Mouse (Mus musculus) forebrain, postnatal 0 days (tissue): ENCODE data around the gene Hvcn1. TPM values are rescaled to one million over a fixed set of nuclear protein-coding genes. Genes with fewer than 3 reads are reported as not detected.

Experiments used
- ATAC-seq: fragments of 200-750 bp; cut with Nextera tagmentation; 2 replicates; pipeline ENCODE4 v1.8.0; 2017; ENCODE audit warnings: mild to moderate bottlenecking, moderate library complexity
- DNase-seq: peaks from one replicate; pipeline ENCODE4 v3.0.0-alpha.2; 2015
- H3K27ac ChIP-seq: fragments of 300-500 bp; sonication (generic); 2 replicates; pipeline ENCODE4 v1.5.1; 2014; ENCODE audit warnings: low read depth, mild to moderate bottlenecking, antibody characterized with exemption, low read length, moderate library complexity, mixed read lengths
- H3K27me3 ChIP-seq: fragments of 300-500 bp; sonication (generic); 2 replicates; pipeline ENCODE4 v1.6.1; 2014; ENCODE audit warnings: mild to moderate bottlenecking, low read length, mixed read lengths; ENCODE audit not compliant: insufficient read depth
- H3K36me3 ChIP-seq: fragments of 300-500 bp; sonication (generic); 2 replicates; pipeline ENCODE4 v1.6.1; 2014; ENCODE audit warnings: mild to moderate bottlenecking, moderate library complexity; ENCODE audit not compliant: insufficient read depth
- H3K4me1 ChIP-seq: fragments of 300-500 bp; sonication (generic); 2 replicates; pipeline ENCODE4 v1.6.1; 2014; ENCODE audit warnings: antibody characterized with exemption; ENCODE audit not compliant: insufficient read depth
- H3K4me2 ChIP-seq: fragments of 300-500 bp; sonication (generic); 2 replicates; pipeline ENCODE4 v1.6.1; 2014; ENCODE audit warnings: low read depth, mild to moderate bottlenecking, moderate library complexity
- H3K4me3 ChIP-seq: fragments of 300-500 bp; sonication (generic); 2 replicates; pipeline ENCODE4 v1.5.1; 2014; ENCODE audit warnings: low read depth, low read length, mixed read lengths
- H3K9ac ChIP-seq: fragments of 300-500 bp; sonication (generic); 2 replicates; pipeline ENCODE4 v1.6.1; 2014; ENCODE audit warnings: mild to moderate bottlenecking
- H3K9me3 ChIP-seq: fragments of 300-500 bp; sonication (generic); 2 replicates; pipeline ENCODE4 v1.6.1; 2016; ENCODE audit warnings: low read length
- CTCF ChIP-seq: sonication (generic); IDR thresholded peaks from 2 replicates; pipeline ENCODE4 v1.5.1; 2016; ENCODE audit warnings: antibody characterized with exemption, control low read depth, low read depth
- WGBS: fragments of 180-500 bp; shearing (Covaris S2); extraction: QIAGEN DNeasy Blood & Tissue Kit; methylation state at CpG from one replicate; pipeline ENCODE4 v1.1.7; 2014; 5-methylcytosine and 5-hydroxymethylcytosine counted together
- polyA plus RNA-seq: library from polyadenylated mRNA; unstranded; fragments of >200 nt; fragmentation: Nextera tagmentation; extraction: Ambion mirVana; gene quantifications from 2 replicates; pipeline ENCODE4 v1.2.1, GENCODE M21; 2015
- total RNA-seq: library from RNA; depleted of rRNA; stranded (reverse); fragments of >200 nt; gene quantifications from 2 replicates; pipeline ENCODE4 v1.2.3, GENCODE M21; 2014

The Hvcn1 gene
- total and polyA plus RNA-seq, 2 experiments from 2014 or later, result 1.2 to 3.0 TPM

DNA sequence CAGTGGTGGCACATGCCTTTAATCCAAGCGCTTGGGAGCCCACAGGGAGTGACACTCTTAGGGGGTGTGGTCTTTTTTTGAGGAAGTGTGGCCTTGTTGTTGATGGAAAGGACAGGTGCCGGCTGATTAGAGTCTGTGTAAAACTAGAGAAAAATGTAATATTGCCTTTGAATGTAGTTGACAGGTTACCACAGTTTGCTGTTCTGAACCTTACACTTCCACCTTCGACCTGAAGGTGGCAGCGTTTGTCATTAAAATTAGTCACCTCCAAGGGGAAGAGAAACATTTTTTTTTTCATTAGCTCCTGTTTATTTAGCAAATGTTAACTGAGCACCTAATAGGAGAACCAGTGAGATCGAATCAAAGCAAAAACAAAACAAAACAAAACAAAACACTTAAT, 61.3 kb downstream of the Hvcn1 start:
- no peaks in the 10 kb centered on the region for H3K4me1 ChIP-seq
- WGBS, result 31% methylated on average over 5 of the region's 5 CpGs
- H3K27me3 ChIP-seq, result no peaks in the 10 kb centered on the region
- no peak overlapping the region for H3K4me2 ChIP-seq
- no peak overlapping the region for H3K27ac ChIP-seq
- no peak for ATAC-seq
- no peaks in the 10 kb centered on the region for H3K36me3 ChIP-seq
- TF ChIP-seq CTCF, result peak; percentile 81
- no peak overlapping the region for H3K4me3 ChIP-seq
- H3K9ac ChIP-seq, result no peak overlapping the region
- H3K9me3 ChIP-seq, result no peaks in the 10 kb centered on the region
- DNase-seq, result peak; percentile 79

DNA sequence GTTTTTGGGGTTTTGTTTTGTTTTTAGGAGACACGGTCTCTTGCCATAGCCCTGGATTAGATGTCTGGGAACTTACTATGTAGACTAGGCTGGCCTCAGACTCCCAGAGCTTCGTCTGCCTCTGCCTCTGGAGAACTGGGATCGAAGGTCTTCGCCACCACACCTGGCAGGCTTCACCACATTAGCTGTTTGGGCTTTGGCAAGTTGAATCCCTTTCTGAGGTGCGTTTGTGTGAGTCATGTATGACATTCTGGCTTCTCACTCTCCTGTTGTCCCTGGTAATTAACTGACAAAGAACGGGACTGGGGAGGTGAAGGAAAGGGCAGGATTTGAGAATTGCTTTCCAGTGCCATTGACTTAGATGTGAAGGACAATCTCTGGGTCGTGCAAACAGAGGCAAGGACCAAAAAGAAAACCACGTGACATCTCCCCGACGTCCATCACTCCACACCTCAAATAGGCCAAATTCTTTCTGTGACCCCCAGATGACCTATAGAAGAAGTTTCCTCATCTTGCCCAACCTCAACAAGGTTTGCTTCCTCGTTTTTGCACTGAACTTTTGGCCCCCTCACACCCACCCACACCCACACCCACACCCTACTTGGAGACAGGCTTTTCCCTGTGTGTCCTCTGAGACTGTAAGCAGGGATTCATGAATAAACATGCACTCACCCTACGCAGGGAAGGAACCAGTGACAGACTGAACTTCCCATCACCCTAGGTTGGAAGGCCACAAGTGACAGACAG, 62.4 kb downstream of the Hvcn1 start:
- DNase-seq (no peak), ATAC-seq (no peak)
- Histone ChIP-seq H3K9ac (no peak overlapping the region), H3K27ac (no peak overlapping the region), H3K4me2 (no peak overlapping the region), H3K9me3 (no peaks in the 10 kb centered on the region), H3K36me3 (no peaks in the 10 kb centered on the region), H3K4me3 (no peak overlapping the region), H3K4me1 (no peaks in the 10 kb centered on the region), H3K27me3 (no peaks in the 10 kb centered on the region)
- 75% methylated on average over 12 of the region's 12 CpGs for WGBS
- no peak for TF ChIP-seq CTCF

DNA sequence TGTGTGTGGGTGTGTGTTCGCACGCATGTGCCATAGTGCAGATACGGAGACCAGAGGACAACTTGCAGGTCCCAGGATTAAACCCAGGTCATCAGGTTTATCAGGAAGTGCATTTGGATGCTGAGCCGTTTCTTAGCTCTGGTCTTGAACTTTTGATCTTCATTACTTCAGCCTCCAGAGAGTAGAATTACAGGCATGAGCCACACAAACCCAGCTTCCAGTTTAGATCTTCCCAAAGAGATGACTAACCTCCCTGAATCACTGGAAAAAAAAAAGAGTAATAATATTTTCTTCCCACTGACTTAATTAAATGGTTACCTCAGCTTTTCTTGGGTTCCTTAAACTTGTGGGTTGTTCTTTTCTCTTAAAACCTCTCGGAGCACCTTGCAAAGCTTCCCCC, 66.2 kb downstream of the Hvcn1 start:
- Histone ChIP-seq H3K4me2 (no peak overlapping the region), H3K9ac (no peak overlapping the region), H3K9me3 (no peaks in the 10 kb centered on the region), H3K4me1 (no peaks in the 10 kb centered on the region), H3K4me3 (no peak overlapping the region), H3K36me3 (no peaks in the 10 kb centered on the region), H3K27ac (no peak overlapping the region), H3K27me3 (no peaks in the 10 kb centered on the region)
- no peak for TF ChIP-seq CTCF
- ATAC-seq (no peak), DNase-seq (no peak)
- WGBS, result 93% methylated on average over 5 of the region's 5 CpGs

DNA sequence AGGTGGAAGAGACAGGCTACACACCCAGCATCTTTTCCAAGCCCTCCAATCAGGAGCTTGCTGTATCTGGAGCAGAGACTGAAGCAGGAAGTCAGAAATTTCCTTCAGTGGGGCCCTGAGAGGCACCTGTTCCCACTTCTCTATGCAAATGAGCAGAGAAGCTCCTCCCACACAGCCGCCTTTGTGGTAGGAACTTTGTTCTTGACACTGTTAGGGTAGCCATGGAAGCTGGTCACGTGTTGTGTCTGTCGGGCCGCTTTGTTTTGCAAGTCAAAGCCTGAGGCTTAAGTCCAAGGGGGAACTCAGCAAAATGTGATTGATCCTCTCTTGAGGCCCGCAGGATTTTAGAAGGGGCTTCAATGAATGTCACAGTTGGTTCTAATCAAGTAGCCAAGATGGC, 68.2 kb downstream of the Hvcn1 start:
- H3K27ac ChIP-seq, result no peak overlapping the region
- no peak overlapping the region for H3K4me2 ChIP-seq
- H3K4me3 ChIP-seq, result no peak overlapping the region
- H3K9me3 ChIP-seq, result no peaks in the 10 kb centered on the region
- TF ChIP-seq CTCF, result no peak
- H3K4me1 ChIP-seq, result no peaks in the 10 kb centered on the region
- ATAC-seq (no peak; the same call in 1 of the 2 replicates), DNase-seq (no peak)
- H3K27me3 ChIP-seq, result no peaks in the 10 kb centered on the region
- H3K36me3 ChIP-seq, result no peaks in the 10 kb centered on the region
- 9% methylated on average over 5 of the region's 5 CpGs for WGBS
- no peak overlapping the region for H3K9ac ChIP-seq

DNA sequence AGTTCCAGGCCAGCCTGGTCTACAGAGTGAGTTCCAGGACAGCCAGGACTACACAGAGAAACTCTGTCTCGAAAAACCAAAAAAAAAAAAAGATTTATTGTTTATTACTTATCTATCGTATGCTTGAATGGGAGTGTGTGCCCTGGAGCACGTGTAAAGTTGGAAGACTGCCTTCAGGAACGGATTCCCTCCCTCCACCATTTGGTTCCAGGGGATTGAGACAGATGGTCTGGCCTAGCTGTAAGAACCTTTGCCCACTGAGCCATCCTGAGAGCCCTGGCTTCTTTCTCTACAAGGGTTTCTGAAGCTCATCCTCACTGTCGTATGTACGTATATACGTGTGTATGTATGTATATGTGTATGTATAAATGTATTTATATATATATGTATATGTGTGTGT, 72.3 kb downstream of the Hvcn1 start:
- TF ChIP-seq CTCF, result no peak
- H3K9ac ChIP-seq, result no peak overlapping the region
- WGBS, result 68% methylated on average over 7 of the region's 7 CpGs
- H3K4me3 ChIP-seq, result no peak overlapping the region
- no peaks in the 10 kb centered on the region for H3K27me3 ChIP-seq
- H3K4me2 ChIP-seq, result no peak overlapping the region
- H3K27ac ChIP-seq, result no peak overlapping the region
- H3K4me1 ChIP-seq, result no peaks in the 10 kb centered on the region
- no peaks in the 10 kb centered on the region for H3K36me3 ChIP-seq
- no peak for DNase-seq
- no peak for ATAC-seq
- no peaks in the 10 kb centered on the region for H3K9me3 ChIP-seq

DNA sequence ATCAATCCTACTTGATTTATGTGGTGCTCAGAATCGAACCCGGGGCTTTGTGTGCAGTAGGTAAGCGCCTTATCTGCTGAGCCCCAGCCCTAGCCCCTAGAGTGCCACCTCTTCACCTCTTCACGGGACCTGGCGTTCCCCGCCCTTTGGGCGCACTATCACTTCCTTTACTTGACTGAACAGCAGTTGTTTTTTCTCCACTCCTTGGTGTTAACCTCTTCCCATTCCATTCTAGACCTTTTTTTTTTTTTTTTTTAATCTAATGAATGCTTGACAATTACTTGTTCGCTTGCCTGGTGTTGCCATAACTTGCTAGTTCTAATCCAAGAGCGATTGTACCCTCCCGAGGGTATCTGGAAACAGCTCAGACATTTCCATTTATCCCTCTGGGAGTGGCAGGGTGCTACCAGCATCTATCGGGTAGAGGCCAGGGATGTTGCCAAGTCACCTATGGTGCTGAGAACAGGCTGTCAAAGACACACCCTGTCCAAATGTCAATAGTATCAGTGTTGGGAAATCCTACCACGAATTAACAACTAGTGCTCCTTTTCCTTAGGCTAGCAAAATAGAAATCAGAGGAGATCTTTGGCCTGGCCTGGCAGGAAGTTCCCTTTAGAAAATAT, 73.3 kb downstream of the Hvcn1 start:
- ATAC-seq, result no peak
- DNase-seq, result no peak
- H3K9me3 ChIP-seq, result no peaks in the 10 kb centered on the region
- H3K27me3 ChIP-seq, result no peaks in the 10 kb centered on the region
- H3K4me3 ChIP-seq, result no peak overlapping the region
- H3K36me3 ChIP-seq, result no peaks in the 10 kb centered on the region
- H3K27ac ChIP-seq, result no peak overlapping the region
- no peaks in the 10 kb centered on the region for H3K4me1 ChIP-seq
- no peak for TF ChIP-seq CTCF
- WGBS, result 82% methylated on average over 12 of the region's 12 CpGs
- no peak overlapping the region for H3K9ac ChIP-seq
- no peak overlapping the region for H3K4me2 ChIP-seq

DNA sequence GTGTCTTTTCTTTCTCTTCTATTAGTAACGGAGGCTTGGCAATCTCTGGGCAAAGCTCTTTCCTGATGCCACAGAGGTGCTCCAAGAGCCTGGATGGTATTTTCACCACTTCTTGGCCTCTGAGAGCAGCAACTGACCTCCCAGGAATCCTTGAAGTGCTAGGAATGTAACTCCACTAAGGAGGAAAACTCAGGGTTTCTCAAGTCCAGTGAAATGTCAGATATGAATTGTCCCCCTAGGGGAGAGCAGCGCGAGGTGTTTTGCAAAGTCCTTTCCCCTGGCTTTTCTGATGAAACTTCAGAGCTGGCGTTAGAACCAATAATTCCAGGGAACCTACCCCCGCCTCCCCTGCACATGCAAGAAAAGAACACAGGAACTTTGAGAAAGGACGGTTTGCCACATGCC, 73.8 kb downstream of the Hvcn1 start:
- Histone ChIP-seq H3K4me1 (no peaks in the 10 kb centered on the region), H3K4me2 (no peak overlapping the region), H3K27me3 (no peaks in the 10 kb centered on the region), H3K9me3 (no peaks in the 10 kb centered on the region), H3K27ac (no peak overlapping the region), H3K9ac (no peak overlapping the region), H3K4me3 (no peak overlapping the region), H3K36me3 (no peaks in the 10 kb centered on the region)
- ATAC-seq (no peak), DNase-seq (no peak)
- TF ChIP-seq CTCF, result no peak
- WGBS, result 45% methylated on average over 6 of the region's 6 CpGs
